Mouse (Mus musculus) hindbrain, embryonic 16.5 days (tissue): ENCODE measurements around the gene Xrcc3. TPM values are rescaled to one million over a fixed set of nuclear protein-coding genes. Genes with fewer than 3 reads are reported as not detected.
A peak's percentile ranks its signal among the peaks of the same experiment; 100 is the strongest.

Source experiments
- ATAC-seq: fragments of 200-750 bp; cut with Nextera tagmentation; 2 replicates; pipeline ENCODE4 v1.8.0; 2017; ENCODE audit warnings: moderate TSS enrichment, moderate library complexity
- H3K27ac ChIP-seq: fragments of 300-500 bp; sonication (generic); 2 replicates; pipeline ENCODE4 v1.5.1; 2014; ENCODE audit warnings: low read depth, mild to moderate bottlenecking, control low read depth, low read length, moderate library complexity
- H3K27me3 ChIP-seq: fragments of 300-500 bp; sonication (generic); replicated peaks from 2 replicates; pipeline ENCODE4 v1.6.1; 2014; ENCODE audit warnings: low read length; ENCODE audit not compliant: control insufficient read depth, insufficient read depth
- H3K36me3 ChIP-seq: fragments of 300-500 bp; sonication (generic); 2 replicates; pipeline ENCODE4 v1.6.1; 2014; ENCODE audit warnings: mild to moderate bottlenecking, low read length, moderate library complexity, mixed read lengths; ENCODE audit not compliant: control insufficient read depth, insufficient read depth
- H3K4me1 ChIP-seq: fragments of 300-500 bp; sonication (generic); 2 replicates; pipeline ENCODE4 v1.6.1; 2014; ENCODE audit warnings: low read depth, low read length; ENCODE audit not compliant: control insufficient read depth, insufficient read depth
- H3K4me2 ChIP-seq: fragments of 300-500 bp; sonication (generic); 2 replicates; pipeline ENCODE4 v1.6.1; 2014; ENCODE audit warnings: mild to moderate bottlenecking, low read length, control low read depth, moderate library complexity
- H3K4me3 ChIP-seq: fragments of 300-500 bp; sonication (generic); 2 replicates; pipeline ENCODE4 v1.5.1; 2014; ENCODE audit warnings: mild to moderate bottlenecking, low read length, control low read depth, moderate library complexity
- H3K9ac ChIP-seq: fragments of 300-500 bp; sonication (generic); 2 replicates; pipeline ENCODE4 v1.6.1; 2014; ENCODE audit warnings: low read depth, mild to moderate bottlenecking, control low read depth, low read length, moderate library complexity
- H3K9me3 ChIP-seq: fragments of 300-500 bp; sonication (generic); 2 replicates; pipeline ENCODE4 v1.6.1; 2014; ENCODE audit warnings: mild to moderate bottlenecking, low read length, moderate library complexity; ENCODE audit not compliant: control insufficient read depth
- WGBS: fragments of 180-500 bp; shearing (Covaris S2); extraction: QIAGEN DNeasy Blood & Tissue Kit; methylation state at CpG from one replicate; pipeline ENCODE4 v1.1.7; 2014; 5-methylcytosine and 5-hydroxymethylcytosine counted together
- polyA plus RNA-seq: library from polyadenylated mRNA; unstranded; fragments of >200 nt; fragmentation: Nextera tagmentation; extraction: Ambion mirVana; gene quantifications from 2 replicates; pipeline ENCODE4 v1.2.1, GENCODE M21; 2015

Gene Xrcc3
- polyA plus RNA-seq, 1 experiment from 2014 or later, result 3.3 TPM

DNA sequence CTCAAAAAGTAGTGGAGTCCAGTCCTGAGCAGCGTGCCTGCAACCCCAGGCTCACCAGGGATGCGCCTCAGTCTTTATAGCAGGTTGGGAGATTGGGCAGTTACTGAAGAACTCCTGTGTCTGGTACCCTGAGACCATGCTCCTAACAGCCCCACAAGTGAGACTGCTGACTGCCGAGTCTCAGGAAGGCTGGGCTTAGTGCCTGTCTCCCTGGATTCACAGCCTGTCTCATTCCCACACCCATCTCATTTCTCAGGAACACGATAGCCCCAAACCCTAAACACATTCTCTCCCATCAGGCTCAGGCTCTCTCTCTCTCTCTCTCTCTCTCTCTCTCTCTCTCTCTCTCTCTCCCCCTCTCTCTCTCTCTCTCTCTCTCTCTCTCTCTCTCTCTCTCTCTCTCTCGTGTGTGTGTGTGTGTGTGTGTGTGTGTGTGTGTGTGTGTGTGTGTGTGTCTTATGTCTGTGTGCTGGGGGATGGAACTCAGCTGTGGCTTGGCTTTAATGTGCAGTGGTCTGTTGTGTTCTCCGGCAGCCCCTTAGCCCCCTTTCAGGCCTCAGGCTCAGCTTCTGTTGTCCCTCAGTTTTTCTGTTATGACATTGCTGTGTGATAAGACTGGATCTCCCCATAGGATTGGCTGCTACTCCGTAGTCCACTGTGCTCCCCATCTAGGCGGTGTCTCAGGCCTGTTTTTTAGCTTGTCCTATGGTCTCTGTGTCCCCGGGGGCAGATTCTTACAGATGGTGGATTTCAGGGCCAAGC, 43.7 kb downstream of the Xrcc3 start:
- no peak overlapping the region for H3K4me2 ChIP-seq
- H3K27ac ChIP-seq, result peak overlapping the region; percentile 46; the same call in 1 of the 2 replicates
- no peaks in the 10 kb centered on the region for H3K27me3 ChIP-seq
- H3K9ac ChIP-seq, result no peak overlapping the region
- H3K4me1 ChIP-seq, result peaks cover 21% of the 10 kb centered on the region
- no peaks in the 10 kb centered on the region for H3K9me3 ChIP-seq
- no peak for ATAC-seq
- H3K36me3 ChIP-seq, result peaks cover 17% of the 10 kb centered on the region
- no peak overlapping the region for H3K4me3 ChIP-seq
- 49% methylated on average over 9 of the region's 9 CpGs for WGBS

GRCm38 (mm10) chr12:111769306-111769705, 44.4 kb downstream of the Xrcc3 start:
- H3K27me3 ChIP-seq, result no peaks in the 10 kb centered on the region
- no peak overlapping the region for H3K4me3 ChIP-seq
- peak overlapping the region; percentile 46; the same call in 1 of the 2 replicates for H3K27ac ChIP-seq
- no peaks in the 10 kb centered on the region for H3K9me3 ChIP-seq
- peaks cover 17% of the 10 kb centered on the region for H3K36me3 ChIP-seq
- no peak overlapping the region for H3K9ac ChIP-seq
- 32% methylated on average over 10 of the region's 10 CpGs for WGBS
- peaks cover 21% of the 10 kb centered on the region for H3K4me1 ChIP-seq
- H3K4me2 ChIP-seq, result no peak overlapping the region
- ATAC-seq, result peak; percentile 40; the same call in 1 of the 2 replicates

DNA sequence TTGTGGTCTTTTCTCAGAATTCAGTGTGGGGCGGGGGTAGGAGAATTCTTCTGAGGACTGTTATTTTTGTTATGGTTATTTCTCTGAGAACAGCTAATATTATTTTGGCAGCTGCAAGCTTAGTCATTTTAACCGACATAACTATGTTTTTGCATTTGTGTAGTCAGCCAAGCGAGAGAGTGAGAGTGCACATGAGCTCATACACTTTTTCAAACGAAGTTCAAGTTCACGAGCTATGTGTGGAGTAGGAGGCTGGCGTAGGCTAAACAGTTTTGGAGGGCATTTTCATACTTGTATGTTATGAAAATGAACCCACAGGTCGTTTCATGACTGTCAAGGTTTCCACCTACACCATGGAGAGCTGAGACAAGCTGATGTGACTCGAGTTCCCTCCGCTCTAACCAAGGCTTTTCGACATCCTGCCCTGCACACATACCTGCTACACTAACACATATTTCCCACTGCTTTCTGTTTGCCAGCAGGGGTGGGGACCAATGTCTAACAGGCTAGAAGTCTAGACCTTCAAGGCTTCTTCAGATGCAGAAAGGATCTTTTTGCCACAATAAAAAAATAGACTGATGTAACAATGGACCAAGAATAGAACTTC, 45.2 kb downstream of the Xrcc3 start:
- Histone ChIP-seq H3K4me1 (peaks cover 21% of the 10 kb centered on the region), H3K9ac (no peak overlapping the region), H3K27me3 (no peaks in the 10 kb centered on the region), H3K27ac (no peak overlapping the region), H3K9me3 (no peaks in the 10 kb centered on the region), H3K4me3 (no peak overlapping the region), H3K36me3 (peaks cover 9% of the 10 kb centered on the region), H3K4me2 (no peak overlapping the region)
- ATAC-seq, result no peak
- WGBS, result 91% methylated on average over 10 of the region's 10 CpGs

GRCm38 (mm10) chr12:111766313-111767236, 47.1 kb downstream of the Xrcc3 start:
- no peaks in the 10 kb centered on the region for H3K9me3 ChIP-seq
- H3K36me3 ChIP-seq, result no peaks in the 10 kb centered on the region
- no peak overlapping the region for H3K4me3 ChIP-seq
- no peak overlapping the region for H3K9ac ChIP-seq
- no peaks in the 10 kb centered on the region for H3K27me3 ChIP-seq
- no peak overlapping the region for H3K27ac ChIP-seq
- H3K4me1 ChIP-seq, result peaks cover 29% of the 10 kb centered on the region
- 18% methylated on average over 16 of the region's 16 CpGs for WGBS
- no peak for ATAC-seq
- H3K4me2 ChIP-seq, result peak overlapping the region; percentile 16; the same call in 1 of the 2 replicates

DNA sequence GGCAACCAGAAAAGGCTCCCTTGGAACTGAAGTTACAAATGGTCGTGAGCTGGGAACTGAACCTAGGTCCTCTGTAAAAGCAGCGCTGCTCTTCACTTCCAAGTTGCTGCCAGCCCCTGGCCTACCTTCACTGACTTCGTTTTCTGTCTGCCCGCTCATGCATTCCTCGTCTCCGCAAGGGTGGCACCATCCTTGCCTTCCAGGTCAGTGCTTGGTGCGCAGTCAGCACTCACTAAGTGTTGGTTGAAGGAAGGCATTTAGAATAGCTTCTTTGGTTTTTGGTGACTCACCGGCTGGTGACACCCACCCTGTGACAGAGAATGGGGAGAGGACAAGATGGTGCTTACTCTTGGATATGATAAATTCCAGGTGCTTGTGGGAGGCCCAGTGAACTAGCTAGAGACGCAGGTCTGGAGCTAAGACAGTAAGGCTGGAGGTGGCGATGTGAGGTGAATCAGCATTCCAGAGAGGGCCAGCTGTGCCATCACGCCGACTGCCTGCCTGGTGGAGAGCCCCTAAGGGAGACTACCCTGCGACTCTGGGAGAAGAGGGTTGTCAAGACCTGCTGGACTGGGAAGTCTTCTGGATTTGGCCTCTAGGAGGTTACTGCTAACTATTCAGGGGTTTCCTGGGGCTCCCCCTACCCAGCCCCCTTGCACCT, 50.9 kb downstream of the Xrcc3 start:
- Histone ChIP-seq H3K4me2 (no peak overlapping the region), H3K4me3 (no peak overlapping the region), H3K4me1 (peaks cover 42% of the 10 kb centered on the region), H3K36me3 (no peaks in the 10 kb centered on the region), H3K9me3 (no peaks in the 10 kb centered on the region), H3K27me3 (no peaks in the 10 kb centered on the region), H3K9ac (no peak overlapping the region), H3K27ac (no peak overlapping the region)
- no peak for ATAC-seq
- 89% methylated on average over 13 of the region's 13 CpGs for WGBS

DNA sequence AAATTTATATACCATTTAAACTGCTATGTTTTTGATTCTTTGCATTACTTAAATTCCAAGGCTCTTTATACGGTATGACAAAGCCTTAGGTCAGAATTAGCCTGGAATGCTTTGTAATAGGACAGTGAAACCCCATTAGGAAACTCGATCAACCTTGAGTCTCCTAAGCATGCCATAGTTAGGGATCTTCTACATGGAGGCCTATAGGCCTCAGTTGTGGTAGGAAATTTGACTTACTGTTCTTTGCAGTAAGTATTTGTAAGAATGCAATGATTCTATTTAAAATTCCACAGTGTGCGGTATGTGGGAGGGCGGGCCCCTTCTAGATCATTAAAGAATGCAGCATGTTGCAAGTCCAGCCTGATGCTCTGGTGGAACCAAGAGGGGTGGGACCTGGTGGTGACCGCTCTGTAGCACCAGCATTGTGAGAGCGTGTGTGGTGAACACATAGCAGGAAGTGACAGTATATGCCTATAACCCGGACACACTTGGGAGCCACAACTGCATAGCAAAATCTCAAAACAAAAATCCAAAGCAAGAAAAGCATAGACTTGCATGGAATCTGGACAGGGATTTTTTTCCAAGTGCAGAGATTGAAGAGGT, 53.3 kb downstream of the Xrcc3 start:
- no peaks in the 10 kb centered on the region for H3K9me3 ChIP-seq
- H3K27me3 ChIP-seq, result no peaks in the 10 kb centered on the region
- 56% methylated on average over 7 of the region's 7 CpGs for WGBS
- H3K4me2 ChIP-seq, result peak overlapping the region; percentile 99
- peak overlapping the region; percentile 91 for H3K4me3 ChIP-seq
- H3K9ac ChIP-seq, result peak overlapping the region; percentile 99
- ATAC-seq, result no peak
- H3K27ac ChIP-seq, result no peak overlapping the region
- H3K36me3 ChIP-seq, result no peaks in the 10 kb centered on the region
- H3K4me1 ChIP-seq, result peaks cover 31% of the 10 kb centered on the region

GRCm38 (mm10) chr12:111759176-111760061, 54.3 kb downstream of the Xrcc3 start:
- H3K36me3 ChIP-seq, result no peaks in the 10 kb centered on the region
- WGBS, result under 1% methylated on average over 35 of the region's 35 CpGs
- peak overlapping the region; percentile 99 for H3K9ac ChIP-seq
- ATAC-seq, result peak; percentile 58
- H3K27me3 ChIP-seq, result no peaks in the 10 kb centered on the region
- H3K4me1 ChIP-seq, result peaks cover 31% of the 10 kb centered on the region
- H3K9me3 ChIP-seq, result no peaks in the 10 kb centered on the region
- peak overlapping the region; percentile 99 for H3K4me2 ChIP-seq
- peak overlapping the region; percentile 91 for H3K4me3 ChIP-seq
- peak overlapping the region; percentile 98 for H3K27ac ChIP-seq
